Mouse (Mus musculus) adrenal gland, adult 8-10 months (tissue): ENCODE data around the gene Pole4. TPM values are rescaled to one million over a fixed set of nuclear protein-coding genes. Genes with fewer than 3 reads are reported as not detected.
A peak's percentile ranks its signal among the peaks of the same experiment; 100 is the strongest.

Experiments
- DNase-seq: peaks from one replicate; pipeline ENCODE4 v3.0.0; 2022
- total RNA-seq, 4 experiments: library from RNA; stranded (reverse); gene quantifications; 2 replicates each; pipeline ENCODE4 v1.2.4; 2022

Gene Pole4
- total RNA-seq, 4 experiments from 2014 or later, result 27.4 to 40.4 (median 32.5) TPM

GRCm38 (mm10) chr6:82609339-82609926 is 95.7 kb downstream of the Pole4 start:
- no peak for DNase-seq

DNA sequence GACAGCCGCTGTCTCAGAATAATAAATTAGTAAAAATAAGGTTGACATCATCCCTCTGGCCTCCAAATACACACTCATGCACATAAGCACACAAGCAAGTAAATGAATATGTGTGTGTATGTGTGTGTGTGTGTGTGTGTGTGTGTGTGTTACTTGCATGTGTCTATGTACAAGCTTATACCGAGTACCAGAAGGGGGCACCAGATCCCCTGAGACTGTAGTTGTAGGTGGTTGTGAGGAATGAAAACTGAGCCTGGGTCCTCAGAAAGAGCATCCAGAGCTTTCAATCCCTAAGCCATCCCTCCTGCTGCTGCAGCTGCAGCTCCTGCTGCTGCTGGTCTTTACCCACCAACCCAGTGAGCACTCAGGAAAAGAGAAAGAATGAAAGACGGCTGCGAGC is 96.4 kb downstream of the Pole4 start:
- no peak for DNase-seq

DNA sequence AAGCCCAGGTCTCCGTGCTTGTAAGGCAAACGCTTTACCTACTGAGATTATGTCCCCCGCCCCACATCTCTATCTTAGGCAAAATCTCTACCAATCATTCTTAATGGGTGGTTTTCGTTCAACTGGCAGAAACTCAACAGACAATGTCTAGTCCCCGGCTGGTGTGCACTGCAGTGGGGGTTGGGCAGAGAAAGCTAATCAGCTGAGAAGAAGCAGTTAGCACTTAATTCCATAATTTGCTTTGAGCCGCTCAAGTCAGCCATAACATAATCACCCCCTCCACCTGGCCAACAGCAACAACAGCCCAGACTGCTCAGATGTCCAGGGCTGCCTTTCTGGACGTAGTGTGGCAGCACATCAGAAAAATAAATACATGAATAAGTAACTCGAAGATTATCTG is 100.4 kb downstream of the Pole4 start:
- DNase-seq, result no peak

DNA sequence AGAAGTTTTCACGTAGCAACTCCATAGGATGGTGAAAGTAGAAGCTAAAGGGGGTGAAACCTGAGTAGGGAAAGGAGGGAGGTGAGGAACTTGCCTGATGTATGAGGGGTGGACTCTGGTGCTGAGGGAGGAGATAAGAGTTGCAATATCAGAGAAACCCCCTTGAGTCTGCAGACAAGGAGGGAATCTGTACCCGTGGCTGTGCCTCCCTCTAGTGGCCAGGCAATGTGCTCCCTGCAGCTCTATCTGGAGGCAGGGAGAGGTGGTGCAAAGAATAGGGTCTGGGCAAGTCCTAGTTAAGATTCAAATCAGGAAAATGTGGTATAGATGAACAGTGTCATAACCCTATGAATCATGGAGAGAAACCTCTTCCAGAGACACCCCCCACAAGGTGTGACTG is 101.5 kb downstream of the Pole4 start:
- DNase-seq, result no peak

DNA sequence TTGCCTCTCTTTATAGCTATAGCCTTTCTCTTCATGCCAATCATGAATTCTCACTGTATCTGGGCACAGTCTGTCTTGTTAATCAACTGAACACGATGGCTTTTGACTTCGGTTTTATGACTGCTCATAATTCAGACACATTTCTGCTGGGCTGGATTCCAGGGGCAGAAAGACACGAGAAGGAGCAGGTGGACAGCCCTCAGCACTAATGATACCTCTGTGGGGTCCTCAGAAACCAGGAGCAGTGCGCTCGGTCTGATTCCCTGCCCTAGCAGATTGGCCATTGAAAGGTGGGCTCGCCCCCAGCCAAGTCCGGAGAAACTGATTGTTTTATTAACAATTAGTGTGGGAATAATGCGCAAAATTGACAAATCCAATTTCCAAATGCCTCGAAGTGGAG is 101.9 kb downstream of the Pole4 start:
- DNase-seq, result no peak

- DNase-seq, result no peak
These were observed 109.6 kb downstream of the Pole4 start for GRCm38 (mm10) chr6:82595461-82596090.

- peak; percentile 3 for DNase-seq
These were observed 115.8 kb downstream of the Pole4 start for GRCm38 (mm10) chr6:82589387-82589786.

- no peak for DNase-seq
These were observed 119.8 kb downstream of the Pole4 start for GRCm38 (mm10) chr6:82585396-82585795.

DNA sequence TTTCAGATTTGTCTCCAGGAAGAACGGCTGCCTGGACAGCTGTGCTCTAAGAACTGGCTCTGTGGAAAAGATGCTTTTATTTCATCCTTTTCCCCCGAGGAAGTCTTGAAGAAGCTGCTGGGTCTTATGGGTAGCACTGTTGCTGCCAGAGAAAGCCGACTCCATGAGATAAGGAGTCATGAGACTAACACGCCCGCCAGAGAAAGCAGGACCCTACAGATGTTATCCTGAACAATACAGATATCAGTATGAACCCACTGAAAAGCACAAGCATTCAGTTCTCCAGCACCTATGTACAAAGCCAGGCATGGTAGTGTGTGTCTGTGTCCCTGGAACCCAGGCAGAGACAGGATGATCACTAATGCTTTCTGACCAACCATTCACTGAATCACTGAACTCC is 129.7 kb downstream of the Pole4 start:
- DNase-seq, result no peak

Other genes with a start within 250 kb of the Pole4 start
- gene Hk2, start 69.1 kb upstream of the Pole4 start, total RNA-seq, result 10 to 100 TPM; 16.3 to 73.4 (median 57.0) TPM
- 1 to 10 TPM in 3 of 4 experiments, under 1 TPM in 1; 0.96 to 2.5 (median 1.4) TPM for gene Sema4f, start 234.4 kb upstream of the Pole4 start, total RNA-seq
- gene M1ap, start 241.5 kb upstream of the Pole4 start, total RNA-seq, result not detected